Mouse (Mus musculus) liver, embryonic 15.5 days (tissue): ENCODE data around the gene Cyb561d1. TPM values are rescaled to one million over a fixed set of nuclear protein-coding genes. Genes with fewer than 3 reads are reported as not detected.
A peak's percentile ranks its signal among the peaks of the same experiment; 100 is the strongest.
"Not testable (repeated sequence)": the region's sequence is repeated elsewhere in the genome, so short reads cannot be mapped to it uniquely, and the experiment has no call there.

Experiments
- ATAC-seq: fragments of 200-750 bp; cut with Nextera tagmentation; 2 replicates; pipeline ENCODE4 v1.8.0; 2017; ENCODE audit warnings: moderate number of reproducible peaks, mild to moderate bottlenecking, moderate library complexity; ENCODE audit not compliant: insufficient read depth
- H3K27ac ChIP-seq: fragments of 300-500 bp; sonication (generic); replicated peaks from 2 replicates; pipeline ENCODE4 v1.5.1; 2015; ENCODE audit warnings: mild to moderate bottlenecking, inconsistent platforms
- H3K27me3 ChIP-seq: fragments of 300-500 bp; sonication (generic); 2 replicates; pipeline ENCODE4 v1.6.1; 2015; ENCODE audit warnings: mild to moderate bottlenecking, inconsistent platforms
- H3K36me3 ChIP-seq: fragments of 300-500 bp; sonication (generic); replicated peaks from 2 replicates; pipeline ENCODE4 v1.6.1; 2015; ENCODE audit warnings: moderate library complexity, mild to moderate bottlenecking, inconsistent platforms
- H3K4me1 ChIP-seq: fragments of 300-500 bp; sonication (generic); replicated peaks from 2 replicates; pipeline ENCODE4 v1.6.1; 2015; ENCODE audit warnings: inconsistent platforms
- H3K4me2 ChIP-seq: fragments of 300-500 bp; sonication (generic); 2 replicates; pipeline ENCODE4 v1.6.1; 2015; ENCODE audit warnings: moderate library complexity, mild to moderate bottlenecking, inconsistent platforms
- H3K4me3 ChIP-seq: fragments of 300-500 bp; sonication (generic); replicated peaks from 2 replicates; pipeline ENCODE4 v1.5.1; 2015; ENCODE audit warnings: mild to moderate bottlenecking, inconsistent platforms
- H3K9ac ChIP-seq: fragments of 300-500 bp; sonication (generic); 2 replicates; pipeline ENCODE4 v1.6.1; 2015; ENCODE audit warnings: moderate library complexity, mild to moderate bottlenecking, inconsistent platforms
- H3K9me3 ChIP-seq: fragments of 300-500 bp; sonication (generic); replicated peaks from 2 replicates; pipeline ENCODE4 v1.6.1; 2016; ENCODE audit warnings: inconsistent platforms
- WGBS: fragments of 180-500 bp; shearing (Covaris S2); methylation state at CpG from one replicate; pipeline ENCODE4 v1.1.7; 2015; ENCODE audit warnings: mixed read lengths; ENCODE audit not compliant: insufficient replicate concordance; 5-methylcytosine and 5-hydroxymethylcytosine counted together
- polyA plus RNA-seq: library from polyadenylated mRNA; unstranded; fragments of >200 nt; fragmentation: Nextera tagmentation; extraction: Ambion mirVana; gene quantifications from 2 replicates; pipeline ENCODE4 v1.2.1, GENCODE M21; 2015

Cyb561d1 gene
- 2.2 TPM in 2 replicates for polyA plus RNA-seq

DNA sequence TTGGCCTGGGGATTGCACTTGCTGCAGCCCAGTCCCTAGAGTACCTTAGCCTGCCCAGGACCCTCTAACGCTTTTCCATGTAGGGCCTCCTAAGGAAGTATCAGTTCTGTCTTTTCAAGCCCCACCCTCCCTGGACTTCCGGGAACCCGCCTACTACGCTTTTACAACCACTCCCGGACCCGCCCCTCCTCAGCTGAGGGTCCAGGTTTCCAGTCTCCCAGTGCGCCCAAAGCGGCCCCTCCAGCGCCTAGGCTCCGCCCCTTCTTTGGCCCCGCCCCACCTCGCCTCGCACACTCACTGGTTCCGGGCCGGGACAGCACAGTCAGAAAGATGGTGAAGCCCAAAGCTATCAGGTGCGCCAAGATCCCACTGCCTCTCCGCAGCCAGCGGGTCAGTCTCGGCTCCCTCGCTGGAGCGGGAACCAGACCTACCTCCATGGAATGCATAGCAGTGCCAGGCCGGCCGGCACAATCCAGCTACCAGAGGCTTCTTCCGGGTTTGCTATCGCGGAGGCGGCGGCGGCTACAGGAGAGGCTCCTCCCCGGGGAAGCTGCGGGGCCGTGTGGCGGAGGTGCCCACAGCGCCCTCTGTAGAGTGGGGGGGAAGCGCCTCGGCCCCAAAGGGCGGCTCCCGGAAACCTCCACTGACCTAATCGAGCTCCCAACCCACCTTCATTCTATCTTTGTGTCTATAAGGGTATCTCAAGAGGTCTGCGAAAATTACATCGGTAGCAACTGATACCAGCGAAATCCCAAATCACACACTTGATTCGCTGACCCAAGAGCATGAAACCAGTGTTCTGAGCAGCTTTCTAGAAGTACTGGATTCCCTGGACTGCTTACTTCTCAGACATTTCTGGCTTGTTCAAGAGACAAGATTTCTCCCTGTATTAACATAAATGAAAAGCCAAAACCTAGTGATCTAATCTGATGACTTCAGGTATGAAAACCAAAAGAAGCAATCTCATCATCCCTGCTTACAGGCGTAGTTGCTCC is at the start of gene Cyb561d1:
Gene Cyb561d1, minus strand, starts transcription at position 884 of the 995 bp plus-strand sequence.
- H3K9me3 ChIP-seq = no peaks in the 10 kb centered on the region
- ATAC-seq = peak; percentile 94
- peak within 1 kb of the TSS; percentile 77 for H3K4me2 ChIP-seq
- peaks cover 47% of the 10 kb centered on the region for H3K4me1 ChIP-seq
- peak within 1 kb of the TSS; percentile 83 for H3K9ac ChIP-seq
- 3% methylated on average over 44 of the region's 44 CpGs for WGBS
- H3K36me3 ChIP-seq = no peaks in the 10 kb centered on the region; the same call in 1 of the 2 replicates
- peak within 1 kb of the TSS; percentile 85 for H3K4me3 ChIP-seq
- no peaks in the 10 kb centered on the region for H3K27me3 ChIP-seq
- peak within 1 kb of the TSS; percentile 95 for H3K27ac ChIP-seq

DNA sequence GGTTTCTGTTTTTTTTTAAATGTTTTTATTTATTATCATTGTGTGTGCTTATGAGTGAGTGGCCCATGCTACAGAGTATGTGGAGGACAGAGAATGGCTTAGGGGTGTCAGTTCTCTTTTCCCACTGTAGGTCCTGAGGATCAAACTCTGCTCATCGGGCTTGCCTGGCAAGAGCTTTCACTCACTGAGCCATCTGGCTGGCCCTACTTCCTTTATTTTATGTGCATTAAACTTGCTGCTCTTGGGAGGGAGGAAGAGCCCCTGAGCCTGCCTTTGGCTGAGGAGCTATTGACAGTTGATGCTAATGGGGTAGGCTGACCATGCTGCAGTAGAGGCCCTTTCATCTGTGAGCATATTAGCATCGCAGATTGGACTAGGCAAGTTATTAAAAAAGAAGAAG is 45.8 kb upstream of the Cyb561d1 start:
- Histone ChIP-seq H3K27me3 (no peaks in the 10 kb centered on the region), H3K9me3 (no peaks in the 10 kb centered on the region), H3K9ac (no peak overlapping the region), H3K27ac (no peak overlapping the region), H3K4me3 (no peak overlapping the region), H3K4me2 (no peak overlapping the region), H3K36me3 (no peaks in the 10 kb centered on the region), H3K4me1 (no peaks in the 10 kb centered on the region)
- 53% methylated on average over 2 of the region's 2 CpGs for WGBS
- ATAC-seq = no peak

DNA sequence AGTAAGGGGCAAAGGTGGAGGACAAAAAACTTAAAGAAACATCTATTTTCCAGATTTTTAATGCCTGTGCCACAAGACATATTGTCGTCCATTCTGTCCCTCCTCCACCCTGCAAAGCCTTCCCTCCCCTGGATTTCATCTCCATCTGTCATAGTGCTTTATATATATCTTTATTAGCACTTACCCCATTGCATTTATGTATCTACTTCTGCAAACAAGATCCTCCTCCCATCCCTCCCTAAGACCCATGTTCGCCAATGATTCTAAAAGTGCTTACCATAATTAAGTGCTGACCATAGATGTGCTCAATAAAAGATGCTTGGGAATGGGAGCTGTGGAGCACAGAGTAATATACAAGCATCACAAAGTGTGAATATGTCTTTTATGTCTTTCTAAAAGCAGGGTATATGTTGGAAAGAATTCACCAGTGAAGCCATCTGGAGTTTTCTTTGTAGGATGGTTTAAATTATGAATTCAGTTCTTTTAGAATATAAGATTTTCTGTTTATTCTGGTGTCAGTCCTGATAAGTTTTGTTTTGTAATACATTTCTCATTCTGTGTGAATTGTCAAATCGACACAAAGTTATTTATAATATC is 40.3 kb upstream of the Cyb561d1 start:
- Histone ChIP-seq H3K4me2 (no peak overlapping the region), H3K27ac (no peak overlapping the region), H3K4me3 (no peak overlapping the region), H3K27me3 (no peaks in the 10 kb centered on the region), H3K4me1 (no peaks in the 10 kb centered on the region), H3K9me3 (no peaks in the 10 kb centered on the region), H3K9ac (no peak overlapping the region), H3K36me3 (no peaks in the 10 kb centered on the region)
- ATAC-seq = no peak
- 71% methylated on average over 3 of the region's 3 CpGs for WGBS

DNA sequence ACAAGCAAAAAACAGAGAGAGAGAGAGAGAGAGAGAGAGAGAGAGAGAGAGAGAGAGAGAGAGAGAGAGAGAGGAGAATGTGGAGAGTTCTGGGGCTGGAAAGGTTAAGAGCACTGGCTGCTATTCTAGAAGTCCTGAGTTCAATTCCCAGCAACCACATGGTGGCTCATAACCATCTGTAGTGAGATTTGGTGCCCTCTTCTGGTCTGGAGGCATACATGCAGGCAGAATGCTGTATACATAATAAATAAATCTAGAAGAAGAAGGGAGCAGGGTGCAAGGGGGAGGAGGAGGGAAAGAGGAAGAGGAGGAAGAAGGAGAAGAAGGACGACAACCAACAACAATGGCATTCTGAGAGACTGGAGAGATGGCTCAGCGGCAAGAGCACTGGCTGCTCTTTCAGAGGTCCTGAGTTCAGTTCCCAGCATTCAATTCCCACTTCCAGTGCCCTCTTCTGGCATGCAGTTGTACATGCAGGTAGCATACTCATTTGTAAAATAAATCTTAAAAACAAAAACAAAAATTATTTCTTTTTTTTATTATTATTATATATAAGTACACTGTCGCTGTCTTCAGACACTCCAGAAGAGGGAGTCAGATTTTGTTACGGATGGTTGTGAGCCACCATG is 36.6 kb upstream of the Cyb561d1 start:
- 76% methylated on average over 4 of the region's 4 CpGs for WGBS

DNA sequence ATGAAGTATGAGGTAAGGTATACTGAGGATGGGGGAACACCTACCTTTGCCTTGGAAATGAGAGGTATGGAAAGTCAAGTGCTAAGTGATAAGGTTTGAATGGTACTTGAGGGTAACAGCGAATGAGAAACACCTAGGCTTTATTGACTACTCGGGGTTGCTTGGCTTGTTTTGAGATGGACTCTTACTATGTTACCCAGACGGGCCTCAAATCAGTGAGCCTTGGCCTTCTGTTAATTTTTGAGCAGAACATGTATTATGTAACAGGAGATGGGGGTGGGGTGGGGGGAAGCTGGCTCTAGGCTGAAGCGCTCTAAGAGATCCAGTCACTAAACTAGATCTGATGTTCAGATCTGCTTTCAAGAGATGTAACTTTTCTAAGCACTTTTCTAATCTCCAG is 30.6 kb upstream of the Cyb561d1 start:
- H3K4me3 ChIP-seq = no peak overlapping the region
- H3K27me3 ChIP-seq = peaks cover 47% of the 10 kb centered on the region
- 64% methylated on average over 4 of the region's 4 CpGs for WGBS
- no peaks in the 10 kb centered on the region for H3K9me3 ChIP-seq
- H3K27ac ChIP-seq = no peak overlapping the region
- no peak overlapping the region for H3K4me2 ChIP-seq
- H3K36me3 ChIP-seq = no peaks in the 10 kb centered on the region
- peaks cover 4% of the 10 kb centered on the region for H3K4me1 ChIP-seq
- ATAC-seq = no peak
- no peak overlapping the region for H3K9ac ChIP-seq

More for the DNA sequence above, 36.6 kb upstream of the Cyb561d1 start:
- H3K36me3 ChIP-seq, ATAC-seq, H3K9ac ChIP-seq, H3K9me3 ChIP-seq, H3K27ac ChIP-seq, H3K4me1 ChIP-seq, H3K4me3 ChIP-seq, H3K4me2 ChIP-seq, H3K27me3 ChIP-seq: not testable (repeated sequence)

DNA sequence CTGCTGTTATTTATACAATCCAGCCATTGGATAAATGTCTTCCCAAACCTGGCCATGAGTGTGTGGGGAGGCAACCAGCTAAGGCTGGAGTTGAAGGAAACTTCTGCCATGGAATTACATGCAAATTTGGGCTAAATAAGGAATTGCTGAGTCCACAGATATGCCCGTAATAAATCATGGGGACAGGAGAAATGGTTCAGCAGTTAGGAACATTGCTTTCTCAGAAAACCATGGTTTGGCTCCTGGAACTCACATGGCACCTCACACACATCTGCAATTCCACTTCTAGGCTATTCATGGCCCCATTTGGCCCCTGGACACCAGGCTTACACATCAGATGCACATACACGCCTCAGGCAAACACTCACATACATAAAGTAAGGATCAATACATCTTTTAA is 26.5 kb upstream of the Cyb561d1 start:
- Histone ChIP-seq H3K36me3 (no peaks in the 10 kb centered on the region), H3K4me2 (no peak overlapping the region), H3K4me1 (peaks cover 13% of the 10 kb centered on the region), H3K27ac (no peak overlapping the region), H3K4me3 (no peak overlapping the region), H3K9ac (no peak overlapping the region), H3K9me3 (no peaks in the 10 kb centered on the region), H3K27me3 (peaks cover 79% of the 10 kb centered on the region)
- ATAC-seq = no peak
- 61% methylated on average over 2 of the region's 2 CpGs for WGBS

DNA sequence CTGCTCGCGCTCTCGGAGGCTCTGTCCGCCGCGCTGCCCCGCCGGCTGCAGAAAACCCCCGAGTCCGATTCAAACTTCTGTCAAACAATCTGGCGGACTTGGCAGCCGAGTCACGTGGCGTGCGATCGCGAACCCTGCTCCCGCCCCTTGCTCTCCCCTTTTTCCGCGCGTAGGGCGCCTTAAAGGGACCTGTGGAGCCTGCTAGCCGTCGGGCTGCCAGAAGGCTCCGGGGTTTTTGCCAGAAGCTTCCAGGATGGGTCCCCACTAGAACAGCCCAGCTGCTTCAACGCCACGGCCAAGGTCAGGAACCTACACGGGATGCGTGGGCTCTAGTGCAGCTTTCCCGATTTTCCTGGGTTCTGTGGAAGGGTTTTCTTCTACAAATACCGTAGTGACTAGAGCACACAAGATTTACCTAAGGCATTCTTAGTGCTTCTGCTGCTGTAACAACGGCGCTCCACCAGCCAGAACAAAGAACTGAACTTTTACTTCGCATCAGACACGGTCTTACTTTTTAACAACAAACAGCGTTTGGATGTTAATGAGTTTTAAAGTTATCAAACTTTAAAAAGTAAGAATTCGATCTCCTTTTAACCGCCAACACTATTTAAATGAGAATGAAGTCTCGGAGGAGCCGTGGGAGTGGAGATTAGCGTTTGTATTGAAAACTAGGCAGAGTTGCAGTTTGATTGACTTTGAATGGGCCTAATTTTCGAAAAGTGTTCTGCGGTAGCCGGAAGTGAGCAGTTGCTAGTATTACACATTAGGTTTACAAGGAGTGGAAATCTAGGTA is 25.7 kb upstream of the Cyb561d1 start, which contains the start of gene Sypl2:
Gene Sypl2, minus strand, starts transcription at position 91 of the 793 bp plus-strand sequence.
- Histone ChIP-seq H3K27me3 (peaks cover 86% of the 10 kb centered on the region), H3K36me3 (no peaks in the 10 kb centered on the region), H3K4me2 (peak within 1 kb of the TSS; percentile 67), H3K27ac (no peak within 1 kb of the TSS), H3K9ac (no peak within 1 kb of the TSS), H3K9me3 (no peaks in the 10 kb centered on the region), H3K4me3 (peak within 1 kb of the TSS; percentile 42), H3K4me1 (peaks cover 13% of the 10 kb centered on the region)
- WGBS = 5% methylated on average over 43 of the region's 44 CpGs
- no peak for ATAC-seq

DNA sequence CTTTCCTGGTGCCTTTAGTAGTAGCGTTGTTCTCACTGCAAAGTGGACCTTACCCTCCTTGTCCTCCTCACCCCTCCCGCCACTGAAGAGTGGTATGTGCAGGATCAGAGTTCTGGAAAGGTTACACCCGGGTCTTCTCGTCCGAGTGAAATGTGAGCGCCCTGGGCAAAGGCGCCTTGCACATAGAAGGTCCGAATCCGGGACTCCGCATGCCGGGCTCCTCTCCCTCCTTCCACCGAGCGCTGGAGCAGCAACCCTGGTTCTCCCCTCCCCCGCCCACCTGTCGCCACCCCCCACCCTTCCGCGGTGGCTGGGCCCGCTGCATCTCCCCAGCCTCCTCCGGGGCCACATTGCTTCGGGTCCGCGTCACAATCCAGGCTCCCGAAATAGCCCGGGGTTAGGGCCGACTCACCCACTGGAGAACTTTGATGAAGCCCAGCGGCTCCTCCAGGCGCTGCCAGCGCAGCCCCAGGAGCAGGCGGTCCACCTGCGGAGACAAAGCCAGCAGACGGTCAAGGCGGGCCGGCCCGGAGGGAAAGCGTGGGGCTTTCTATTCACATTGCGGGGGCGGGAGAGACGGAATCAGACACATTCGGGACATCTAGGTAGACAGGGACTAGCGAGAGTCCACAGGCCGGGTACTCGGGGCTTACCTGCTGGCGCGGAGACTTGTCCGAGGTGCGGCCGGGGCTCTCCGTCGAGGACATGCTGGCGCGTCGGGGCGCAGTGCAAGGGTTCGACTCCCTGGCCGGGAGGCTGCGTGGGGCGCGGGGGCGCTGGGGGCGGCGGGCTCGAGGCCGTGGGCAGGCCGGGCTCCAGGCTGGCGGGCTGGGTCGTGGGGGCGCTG is 24.9 kb upstream of the Cyb561d1 start:
- peaks cover 13% of the 10 kb centered on the region for H3K4me1 ChIP-seq
- no peaks in the 10 kb centered on the region for H3K36me3 ChIP-seq
- no peak overlapping the region for H3K9ac ChIP-seq
- H3K9me3 ChIP-seq = no peaks in the 10 kb centered on the region
- peak overlapping the region; percentile 42 for H3K4me3 ChIP-seq
- H3K4me2 ChIP-seq = peak overlapping the region; percentile 67
- no peak for ATAC-seq
- H3K27ac ChIP-seq = no peak overlapping the region
- WGBS = 5% methylated on average over 67 of the region's 67 CpGs
- H3K27me3 ChIP-seq = peaks cover 94% of the 10 kb centered on the region

DNA sequence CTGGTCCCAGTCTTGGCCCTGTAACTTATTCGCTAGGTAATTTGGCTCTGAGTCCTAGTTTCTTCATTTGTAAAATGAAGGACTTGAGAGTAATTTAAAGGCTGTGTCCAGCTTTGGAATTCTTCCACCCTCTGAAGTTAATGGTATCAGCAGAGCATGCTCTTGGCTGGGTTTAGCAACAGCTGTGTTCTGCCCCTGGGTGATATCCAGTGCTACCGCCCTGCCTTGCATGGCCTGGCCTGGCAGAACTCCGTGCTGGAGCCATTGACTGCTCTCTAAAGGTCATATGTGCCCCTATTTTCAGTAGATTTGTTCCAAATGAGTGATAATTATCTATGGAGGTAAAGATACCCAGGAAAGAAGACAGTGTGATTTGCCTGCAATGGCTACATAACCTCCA is 19.6 kb upstream of the Cyb561d1 start:
- no peak overlapping the region for H3K27ac ChIP-seq
- H3K27me3 ChIP-seq = peaks cover 69% of the 10 kb centered on the region
- H3K4me3 ChIP-seq = no peak overlapping the region
- H3K4me2 ChIP-seq = no peak overlapping the region
- no peaks in the 10 kb centered on the region for H3K9me3 ChIP-seq
- H3K9ac ChIP-seq = no peak overlapping the region
- no peak for ATAC-seq
- 60% methylated on average over 3 of the region's 3 CpGs for WGBS
- no peaks in the 10 kb centered on the region for H3K36me3 ChIP-seq
- H3K4me1 ChIP-seq = no peaks in the 10 kb centered on the region

DNA sequence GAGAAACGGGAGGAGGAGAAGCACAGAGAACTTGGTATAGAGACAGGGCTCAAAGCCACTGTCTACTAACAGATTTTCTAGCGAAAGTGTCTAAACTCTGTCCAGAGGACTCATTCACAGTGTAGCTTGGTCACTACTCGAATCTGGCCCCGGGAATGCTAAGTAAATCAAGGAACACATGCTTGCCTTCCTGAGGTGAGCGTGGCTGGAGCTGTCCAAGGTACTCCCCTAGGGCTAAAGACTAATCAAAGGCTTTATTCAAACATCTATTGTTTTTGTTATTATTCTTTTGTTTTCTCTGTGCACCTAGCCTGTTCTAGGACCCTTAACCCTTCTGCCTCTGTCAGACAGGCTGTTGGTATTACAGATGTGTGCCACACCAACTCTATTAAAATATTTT is 13.7 kb upstream of the Cyb561d1 start:
- H3K4me1 ChIP-seq = peaks cover 10% of the 10 kb centered on the region
- H3K27me3 ChIP-seq = peaks cover 43% of the 10 kb centered on the region
- H3K4me3 ChIP-seq = no peak overlapping the region
- H3K9ac ChIP-seq = no peak overlapping the region
- 10% methylated on average over 5 of the region's 5 CpGs for WGBS
- H3K9me3 ChIP-seq = no peaks in the 10 kb centered on the region
- ATAC-seq = no peak
- H3K36me3 ChIP-seq = no peaks in the 10 kb centered on the region
- no peak overlapping the region for H3K27ac ChIP-seq
- no peak overlapping the region for H3K4me2 ChIP-seq
